Comparison of ENCODE assay signal across 9 mouse cellular contexts in genomic region chr7:109804843-109805242, GRCm38 (mm10). TPM values are rescaled to one million over a fixed set of nuclear protein-coding genes. Genes with fewer than 3 reads are reported as not detected.
DNase-seq lines count a peak whose midpoint lies in the region; ATAC-seq lines count a peak whose summit lies in the region.
"Had no signal": no experiment of that assay in that cellular context is flagged by ENCODE, and none has a peak within 500 bp of the region (broad histone marks: within the 10 kb centered on the region; RNA-seq: fewer than 3 reads in every experiment).

No protein-coding gene starts in this region.

- H3K4me1 ChIP-seq in kidney, embryonic 16.5 days (ENCODE audit: insufficient read depth, low read length) = no peaks in the 10 kb centered on the region
- H3K4me1 ChIP-seq in forebrain, embryonic 10.5 days = peaks cover 8% of the 10 kb centered on the region; the same call in 1 of the 2 replicates
- H3K4me1 ChIP-seq: liver, embryonic 15.5 days had no signal

- intact Hi-C loops in left cerebral cortex, postnatal 10 days (cut with DNase I) = no loop called here

- no peaks in the 10 kb centered on the region for H3K9me3 ChIP-seq in kidney, embryonic 16.5 days (ENCODE audit: low read length)
- H3K9me3 ChIP-seq in forebrain, embryonic 10.5 days = no peaks in the 10 kb centered on the region
- H3K9me3 ChIP-seq: liver, embryonic 15.5 days had no signal

- no peak for ATAC-seq in kidney, embryonic 16.5 days (ENCODE audit: low FRiP score, low TSS enrichment)

- no peak overlapping the region for H3K27ac ChIP-seq in kidney, embryonic 16.5 days (ENCODE audit: low read length)
- H3K27ac ChIP-seq in forebrain, embryonic 10.5 days = no peak overlapping the region
- H3K27ac ChIP-seq: liver, embryonic 15.5 days had no signal

- 64% methylated on average over 6 of the region's 6 CpGs for WGBS in kidney, embryonic 16.5 days
- WGBS in forebrain, embryonic 10.5 days = 71% methylated on average over 6 of the region's 6 CpGs

- DNase-seq in kidney, adult 9 months = peak; percentile 36
- peak; percentile 63 for DNase-seq in ES-CJ7 (ENCODE audit: low read depth, low spot score)
- peak; percentile 41 for DNase-seq in brain, adult 2 months (ENCODE audit: low read depth, low spot score)
- DNase-seq in kidney, postnatal 36 days = peak; percentile 29 to 76
- DNase-seq in thymus, postnatal 4 days = peak; percentile 63
- no peak for DNase-seq in forebrain, embryonic 10.5 days (ENCODE audit: extremely low spot score, low spot score)
- DNase-seq in left cerebral cortex, postnatal 10 days (ENCODE audit: extremely low spot score in 1 of 2, low spot score in 2 of 2) = no peak

- no peak overlapping the region for H3K4me3 ChIP-seq in kidney, embryonic 16.5 days (ENCODE audit: low read length)
- no peak overlapping the region for H3K4me3 ChIP-seq in forebrain, embryonic 10.5 days
- H3K4me3 ChIP-seq: liver, embryonic 15.5 days had no signal

- H3K27me3 ChIP-seq in kidney, embryonic 16.5 days (ENCODE audit: insufficient read depth, low read length) = no peaks in the 10 kb centered on the region
- peaks cover 80% of the 10 kb centered on the region for H3K27me3 ChIP-seq in forebrain, embryonic 10.5 days (ENCODE audit: poor library complexity, severe bottlenecking)

- no peak overlapping the region for H3K9ac ChIP-seq in kidney, embryonic 16.5 days (replicated peaks; ENCODE audit: low read length)
- H3K9ac ChIP-seq: liver, embryonic 15.5 days had no signal

- H3K36me3 ChIP-seq in kidney, embryonic 16.5 days (ENCODE audit: insufficient read depth, low read length) = no peaks in the 10 kb centered on the region
- H3K36me3 ChIP-seq in forebrain, embryonic 10.5 days (replicated peaks) = no peaks in the 10 kb centered on the region
- H3K36me3 ChIP-seq: liver, embryonic 15.5 days had no signal

- H3K4me2 ChIP-seq in kidney, embryonic 16.5 days (replicated peaks; ENCODE audit: low read depth, low read length) = no peak overlapping the region
- H3K4me2 ChIP-seq: liver, embryonic 15.5 days had no signal

RNA-seq across cellular contexts. Expression of gene Nrip3, which starts 23.0 kb away (rescaled TPM):
- 0.65 and 0.92 TPM in 2 replicates for polyA plus RNA-seq in kidney, embryonic 16.5 days (2015; fragmentation: Nextera tagmentation; extraction: Ambion mirVana)
- 0.56 and 0.87 TPM in 2 replicates for polyA plus RNA-seq in forebrain, embryonic 10.5 days (2016; fragmentation: Nextera tagmentation; extraction: Ambion mirVana)
- 10 to 100 TPM; 81.7 to 83.3 TPM for total RNA-seq in left cerebral cortex, postnatal 10 days (2021)

RNA-seq across cellular contexts. Expression of gene Tmem9b, which starts 52.2 kb away (rescaled TPM):
- polyA plus RNA-seq in kidney, embryonic 16.5 days (2015; fragmentation: Nextera tagmentation; extraction: Ambion mirVana) = 60.2 and 64.1 TPM in 2 replicates
- polyA plus RNA-seq in forebrain, embryonic 10.5 days (2016; fragmentation: Nextera tagmentation; extraction: Ambion mirVana) = 31.1 and 34.5 TPM in 2 replicates
- total RNA-seq in left cerebral cortex, postnatal 10 days (2021) = 10 to 100 TPM; 67.3 to 71.1 TPM

Comparison
In these comparisons a context has a peak if more than half of its experiments do, and no peak if none do; other contexts are left out.
1. DNase-seq: peak in kidney, adult 9 months (single experiment), ES-CJ7 (single experiment), brain, adult 2 months (single experiment), kidney, postnatal 36 days (2 of 2) and thymus, postnatal 4 days (single experiment); none in forebrain, embryonic 10.5 days (single experiment) and left cerebral cortex, postnatal 10 days (0 of 2).